Mouse (Mus musculus) cerebellum, adult 2 months (tissue): ENCODE measurements around the gene Uimc1.

Source experiments
- CTCF ChIP-seq: fragments of 200-500 bp; IDR thresholded peaks from 2 replicates; pipeline ENCODE4 v1.5.1; 2011; ENCODE audit warnings: low read depth, mild to moderate bottlenecking, control low read depth, low read length, moderate library complexity, borderline replicate concordance; ENCODE audit not compliant: insufficient read depth
- POLR2A ChIP-seq: fragments of 200-500 bp; IDR thresholded peaks from 2 replicates; pipeline ENCODE4 v1.6.1; 2011; ENCODE audit warnings: low read length, control low read depth, borderline replicate concordance; ENCODE audit not compliant: insufficient read depth

- no peak for TF ChIP-seq CTCF
- TF ChIP-seq POLR2A = no peak
Measured at GRCm38 (mm10) chr13:55140271-55140670, 40.2 kb upstream of the Uimc1 start.
